Mouse (Mus musculus): ENCODE results near the gene Lingo1.

DNA sequence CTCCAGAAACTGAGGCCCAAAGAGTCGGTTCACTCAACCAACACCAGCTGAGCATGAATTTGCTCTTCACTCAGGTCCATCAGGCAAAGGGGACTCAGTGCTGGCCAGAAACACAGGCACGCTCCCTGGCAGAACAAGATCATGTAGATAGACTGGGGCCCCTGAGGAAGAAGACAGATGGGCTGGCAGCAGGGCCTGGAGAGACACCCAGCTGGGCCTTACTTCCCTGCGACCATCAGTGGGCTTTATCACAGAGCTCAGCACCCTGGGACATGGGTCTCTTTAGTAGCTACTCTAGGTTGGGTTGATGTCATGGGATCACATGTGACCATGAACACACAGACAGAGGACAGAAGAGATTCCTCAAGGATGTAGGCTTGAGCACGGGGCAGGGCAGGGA is 137.7 kb downstream of the Lingo1 start:
- TF ChIP-seq POLR2A (IDR thresholded peaks at IDR 0.05; ENCODE audit: low read depth, low read length) (no peak), CTCF (IDR thresholded peaks at IDR 0.05; ENCODE audit: extremely low read depth, insufficient read depth, insufficient read length, insufficient replicate concordance) (no peak)

Measured in spleen, adult 2 months (tissue).